Mouse (Mus musculus): ENCODE measurements around the gene Prm1.
"Not testable (repeated sequence)": the region's sequence is repeated elsewhere in the genome, so short reads cannot be mapped to it uniquely, and the experiment has no call there.

Gene Prm1

DNA sequence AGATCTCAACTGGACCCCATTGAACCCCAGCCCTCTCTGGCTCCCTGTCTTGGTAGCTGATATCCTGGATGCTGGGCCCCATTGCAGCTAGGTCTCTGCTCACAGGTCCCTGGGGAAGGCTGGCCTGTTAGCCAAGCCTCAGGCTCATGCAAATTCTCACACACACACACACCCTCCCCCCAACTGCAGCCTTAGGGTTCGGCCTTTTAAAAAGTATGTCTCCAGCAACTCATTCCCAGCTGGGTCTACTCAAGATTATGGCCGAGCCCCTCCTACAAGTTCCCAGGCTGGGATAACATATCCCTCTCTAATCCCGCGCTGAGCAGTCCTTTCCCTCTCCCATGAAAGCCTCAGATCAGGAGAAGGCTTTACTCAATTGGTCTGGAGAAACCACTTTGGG lies 15.7 kb upstream of the Prm1 start:
- DNase-seq = no peak

DNA sequence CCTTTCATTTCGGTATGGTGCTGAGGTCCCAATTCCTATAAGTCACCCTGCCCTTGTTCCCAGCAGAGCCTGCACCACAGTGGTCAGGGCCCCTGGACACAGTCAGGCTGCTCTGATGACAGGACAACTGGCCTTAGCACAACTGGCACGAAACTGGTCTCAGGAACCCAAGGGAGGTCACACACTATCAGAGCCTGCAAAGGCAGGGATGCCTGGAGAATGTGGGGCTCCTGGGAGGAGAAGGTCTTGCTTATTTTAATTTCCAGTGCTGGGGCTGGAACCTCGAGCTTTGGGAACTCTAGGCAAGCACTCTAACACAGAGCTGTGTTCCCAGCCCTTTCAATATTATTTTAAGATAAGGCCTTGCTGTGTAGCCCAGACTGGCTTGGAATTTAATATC lies 14.3 kb upstream of the Prm1 start:
- no peak for DNase-seq

DNA sequence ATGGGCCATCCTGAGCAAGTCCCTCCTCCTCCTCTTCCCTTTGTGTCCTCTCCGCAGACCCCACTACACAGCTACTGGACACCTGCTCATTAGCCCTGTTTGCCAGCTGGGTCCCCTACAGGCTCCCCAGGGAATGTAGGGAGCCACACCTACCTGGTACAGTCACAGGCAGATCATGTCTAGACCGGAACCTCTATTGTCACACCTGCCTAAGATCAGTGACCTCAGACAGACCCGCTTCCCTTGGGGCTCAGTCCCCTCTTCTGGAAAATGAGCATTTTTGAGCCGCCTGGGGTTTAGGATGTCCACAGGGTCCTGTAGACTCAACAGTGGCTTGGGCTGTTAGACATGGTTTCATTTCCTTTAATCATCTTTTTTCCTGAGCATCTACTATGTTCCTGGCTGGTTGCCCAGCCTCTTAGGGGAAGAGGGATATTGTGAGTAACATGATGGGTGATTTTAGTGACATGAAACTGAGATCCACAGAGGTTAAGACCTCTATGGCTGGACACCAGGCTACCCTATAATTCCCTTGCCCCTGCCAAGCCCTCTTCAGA lies 13.0 kb upstream of the Prm1 start:
- DNase-seq = no peak

DNA sequence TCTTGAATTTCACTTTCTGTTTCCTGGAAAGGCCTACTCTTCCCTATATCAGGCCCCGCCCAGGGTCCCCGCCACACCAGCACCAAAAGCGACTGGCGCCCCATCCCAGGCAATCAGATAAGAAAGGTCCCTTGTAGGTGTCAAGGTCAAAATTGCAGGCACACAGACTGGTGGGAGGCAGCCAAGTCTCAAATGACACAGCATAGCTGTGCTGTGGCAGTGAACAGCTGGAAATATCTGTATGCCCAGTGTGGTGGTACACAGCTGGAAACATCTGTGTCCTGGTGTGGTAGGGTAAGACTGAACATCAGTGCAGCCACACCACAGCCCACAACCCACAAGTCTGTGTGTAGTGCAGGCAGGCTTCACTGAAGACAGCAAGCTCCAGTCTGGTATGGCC lies 9.2 kb upstream of the Prm1 start:
- peak in 1 of 2 experiments; percentile 17 for DNase-seq

DNA sequence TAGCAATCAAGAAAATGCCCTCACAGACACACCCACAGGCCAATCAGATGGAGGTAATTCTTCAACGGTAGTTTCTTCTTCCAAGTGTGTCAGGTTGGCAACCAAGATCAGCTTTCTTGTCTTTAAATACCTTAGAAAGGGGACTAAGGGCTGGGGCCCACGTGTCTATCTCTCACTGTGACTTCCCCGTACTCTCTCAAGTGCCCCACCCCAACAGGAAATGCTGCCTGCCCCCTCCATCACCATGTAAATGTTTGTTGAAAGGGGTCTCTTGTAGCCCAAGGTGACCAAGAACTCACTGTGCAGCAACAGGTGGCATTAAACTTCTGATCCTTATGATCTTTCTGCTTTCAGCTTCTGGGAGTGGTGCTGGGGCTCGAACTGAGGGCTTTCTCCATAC lies 8.1 kb upstream of the Prm1 start:
- no peak for DNase-seq

DNA sequence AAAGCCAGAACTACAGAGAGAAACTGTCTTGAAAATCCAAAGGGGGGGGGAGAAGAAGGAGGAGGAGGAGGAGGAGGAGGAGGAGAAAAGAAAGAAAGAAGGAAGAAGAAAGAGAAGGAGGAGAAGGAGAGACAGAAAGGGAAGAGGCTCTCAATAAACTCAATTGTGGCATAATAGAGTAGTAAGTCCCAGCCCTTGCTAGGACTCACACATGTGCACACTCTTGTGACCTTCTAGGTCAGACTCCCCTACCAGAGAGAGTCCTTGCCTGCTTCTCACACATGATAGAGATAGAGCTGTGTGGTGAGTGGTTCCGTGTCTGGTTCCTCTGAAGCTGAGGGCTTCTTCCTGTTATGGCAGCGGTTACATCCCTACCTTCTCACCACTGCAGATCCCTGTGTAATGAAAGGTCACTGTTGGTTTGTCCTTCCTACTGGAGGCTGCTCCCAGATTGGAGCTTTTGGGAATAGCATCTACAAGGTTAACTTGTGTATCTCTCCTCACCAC lies 7.3 kb upstream of the Prm1 start, which contains the start of gene Gm11172:
Gene Gm11172 (plus strand): TSS at position 51 of the 507 bp plus-strand sequence.
- no peak for DNase-seq

DNA sequence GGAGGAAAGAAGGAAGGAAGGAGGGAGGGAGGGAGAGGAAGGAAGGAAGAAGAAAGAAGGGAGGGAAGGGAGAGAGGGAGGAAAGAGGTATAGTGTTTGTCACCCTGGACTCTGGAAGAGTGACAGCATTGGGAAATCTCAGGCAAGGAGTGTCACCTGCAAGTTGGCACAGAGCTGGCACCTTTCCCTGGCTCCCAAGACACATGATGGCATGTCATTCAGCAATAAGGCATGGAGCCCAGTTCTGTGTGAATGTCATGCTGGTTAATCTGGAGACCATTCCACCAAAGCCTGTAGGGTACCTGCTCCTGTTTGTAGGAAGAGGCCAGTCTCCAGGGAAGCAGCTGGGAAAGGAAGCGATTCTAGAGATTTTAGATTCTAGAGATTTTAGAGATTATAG lies 4.7 kb upstream of the Prm1 start:
- no peak for DNase-seq

DNA sequence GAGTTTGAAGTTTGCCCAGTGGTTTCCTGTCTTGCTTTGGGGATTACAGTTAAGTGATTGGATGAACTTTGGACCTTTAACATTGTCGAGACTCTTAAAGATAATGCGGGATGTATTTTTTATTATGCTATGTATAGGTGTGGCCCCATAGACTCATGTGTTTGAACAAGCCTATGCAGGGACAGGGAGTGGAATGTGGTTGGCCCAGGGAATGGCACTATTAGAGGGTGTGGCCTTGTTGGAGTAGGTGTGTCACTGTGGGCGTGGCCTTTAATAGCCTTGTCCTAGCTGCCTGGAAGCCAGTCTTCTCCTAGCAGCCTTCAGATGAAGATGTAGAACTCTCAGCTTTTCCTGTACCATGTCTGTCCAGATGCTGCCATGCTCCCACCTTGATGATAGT lies 3.2 kb downstream of the Prm1 start:
- DNase-seq = not testable (repeated sequence)

DNA sequence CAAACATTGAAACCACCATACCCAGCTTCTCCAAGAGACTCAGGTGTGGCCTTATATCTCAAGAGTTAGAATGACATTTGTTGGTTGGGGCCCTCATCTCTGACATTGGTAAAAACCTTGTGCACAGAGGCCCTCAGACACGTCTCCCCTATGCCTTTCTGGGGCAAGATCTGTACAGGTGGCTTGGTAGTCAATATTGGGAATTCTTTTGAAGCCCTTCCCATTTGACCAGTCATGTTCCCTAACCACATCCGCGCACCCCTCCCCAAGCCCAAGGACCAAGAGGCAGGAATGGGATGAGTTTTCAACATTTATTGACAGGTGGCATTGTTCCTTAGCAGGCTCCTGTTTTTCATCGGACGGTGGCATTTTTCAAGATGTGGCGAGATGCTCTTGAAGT lies 9.6 kb downstream of the Prm1 start, which contains the start of gene Prm2:
Gene Prm2 (minus strand): TSS at position 101 of the 400 bp plus-strand sequence.
- DNase-seq = no peak

DNA sequence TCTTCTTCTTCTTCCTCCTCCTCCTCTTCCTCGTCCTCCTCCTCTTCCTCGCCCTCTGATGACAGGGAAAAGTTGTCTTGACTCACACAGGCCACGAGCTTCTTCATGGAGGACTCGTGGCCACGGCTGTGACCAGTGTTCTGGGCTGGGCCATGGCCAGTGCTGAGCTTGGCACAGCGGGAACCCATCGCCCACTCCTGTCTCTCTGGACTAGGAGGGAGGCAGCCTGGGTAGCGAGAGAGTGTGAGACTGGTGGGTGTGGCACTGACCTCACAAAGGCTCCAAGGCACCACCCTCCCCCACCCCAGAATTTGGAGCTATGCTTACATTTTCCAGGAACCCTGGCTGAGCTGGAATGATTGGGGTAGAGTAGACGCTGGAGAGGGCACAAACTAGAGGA lies 14.9 kb downstream of the Prm1 start, which contains the start of gene Prm3:
Gene Prm3 (minus strand): TSS at position 213 of the 400 bp plus-strand sequence.
- no peak for DNase-seq

DNA sequence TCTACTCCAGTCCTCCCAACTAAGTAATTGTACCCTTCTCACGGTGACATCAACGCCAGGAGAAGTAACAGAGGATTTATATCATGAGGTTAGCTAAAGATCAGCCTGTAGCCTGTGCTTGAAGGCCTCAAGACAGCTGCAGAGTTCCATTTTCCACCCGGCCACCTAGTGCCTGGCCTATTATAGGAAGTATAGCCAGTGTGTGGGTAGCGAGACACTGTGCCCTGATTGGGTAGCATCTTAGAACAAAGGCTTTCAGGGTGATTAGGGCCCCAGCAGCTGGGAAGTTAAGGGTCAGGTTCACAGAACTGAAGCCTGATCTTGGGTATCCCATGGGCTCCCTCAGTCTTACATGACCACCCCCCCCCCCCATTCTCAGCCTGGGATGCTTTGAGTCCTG lies 16.8 kb downstream of the Prm1 start:
- no peak for DNase-seq

DNA sequence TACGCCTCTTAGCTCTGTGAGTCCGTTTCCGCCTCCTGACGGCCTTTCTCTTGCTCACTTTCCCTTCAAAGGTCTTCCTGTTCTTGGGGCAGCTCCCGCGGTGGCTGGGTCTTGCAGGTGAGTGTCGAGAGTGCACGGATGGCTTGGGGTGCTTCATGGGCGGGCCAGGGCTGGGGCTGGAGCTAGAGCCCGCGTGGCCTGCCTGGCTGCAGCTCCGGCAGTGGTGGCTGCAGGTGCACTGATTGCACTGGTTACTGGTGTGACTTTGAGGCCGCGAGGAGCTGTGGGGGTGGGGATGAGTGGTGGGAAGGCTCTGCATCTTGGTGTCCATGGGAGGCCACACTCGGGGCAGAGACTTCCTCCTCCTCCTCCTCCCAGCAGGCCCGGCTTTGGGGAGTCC lies 17.4 kb downstream of the Prm1 start, which contains the start of gene Tnp2:
Gene Tnp2 (minus strand): TSS at position 390 of the 400 bp plus-strand sequence.
- no peak for DNase-seq

DNA sequence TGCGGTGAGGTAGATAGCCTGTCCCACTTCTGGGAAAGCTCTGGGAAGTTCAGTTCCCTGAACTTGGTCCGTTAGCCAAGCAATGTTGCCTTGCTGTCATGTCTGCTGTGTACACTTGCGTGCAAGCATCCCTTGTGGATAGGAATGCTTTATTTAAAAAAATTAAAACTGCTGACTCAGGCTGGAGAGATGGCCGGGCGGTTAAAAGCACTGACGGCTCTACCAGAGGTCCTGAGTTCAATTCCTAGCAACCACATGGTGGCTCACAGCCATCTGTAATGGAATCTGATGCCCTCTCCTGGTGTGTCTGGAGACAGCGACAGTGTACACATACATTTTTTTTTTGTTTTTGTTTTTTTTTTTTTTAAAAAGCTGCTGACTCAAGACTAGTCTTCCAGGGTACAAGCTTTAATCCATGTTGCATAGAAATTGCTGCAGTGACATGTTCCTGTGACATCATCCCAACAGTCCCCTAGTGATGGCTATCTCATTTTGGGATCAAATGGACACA lies 18.0 kb downstream of the Prm1 start:
- no peak for DNase-seq

DNA sequence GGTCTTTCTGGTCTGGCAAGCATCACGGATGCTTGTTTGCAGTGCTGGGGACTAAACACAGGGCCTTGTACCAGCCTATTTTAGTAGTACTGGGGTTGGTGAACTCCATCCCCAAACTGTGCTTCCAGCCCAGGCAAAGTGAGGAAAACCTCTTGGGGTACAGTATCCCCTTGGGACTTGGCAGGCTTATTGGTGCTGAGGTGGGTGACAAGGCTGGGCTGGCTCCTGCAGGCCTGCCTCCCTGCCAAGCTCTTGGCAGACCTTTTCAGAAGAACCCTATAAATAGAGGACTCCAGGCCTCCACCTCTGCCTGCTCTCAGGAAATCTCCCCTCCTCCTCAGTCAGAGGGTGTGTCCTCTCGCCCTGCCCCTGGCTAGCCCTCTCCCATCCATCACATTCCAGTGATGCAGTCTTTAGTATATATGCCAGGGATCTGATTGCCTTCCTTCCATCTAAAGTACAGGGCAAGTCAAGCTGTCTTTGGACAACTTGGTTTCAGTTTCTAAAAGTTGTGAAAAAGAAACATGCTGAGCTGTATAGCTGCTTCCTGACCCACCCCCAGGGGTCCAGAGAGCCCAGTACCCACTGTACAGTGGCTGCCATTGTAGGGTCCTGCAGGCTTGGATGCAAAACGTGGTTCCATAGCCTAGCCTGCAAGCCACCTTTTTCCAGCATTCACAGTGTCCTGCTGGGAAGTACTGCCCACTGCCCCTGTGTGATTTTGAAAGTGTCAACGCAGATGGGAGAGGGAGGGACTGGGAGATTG lies 18.7 kb downstream of the Prm1 start:
- no peak for DNase-seq

DNA sequence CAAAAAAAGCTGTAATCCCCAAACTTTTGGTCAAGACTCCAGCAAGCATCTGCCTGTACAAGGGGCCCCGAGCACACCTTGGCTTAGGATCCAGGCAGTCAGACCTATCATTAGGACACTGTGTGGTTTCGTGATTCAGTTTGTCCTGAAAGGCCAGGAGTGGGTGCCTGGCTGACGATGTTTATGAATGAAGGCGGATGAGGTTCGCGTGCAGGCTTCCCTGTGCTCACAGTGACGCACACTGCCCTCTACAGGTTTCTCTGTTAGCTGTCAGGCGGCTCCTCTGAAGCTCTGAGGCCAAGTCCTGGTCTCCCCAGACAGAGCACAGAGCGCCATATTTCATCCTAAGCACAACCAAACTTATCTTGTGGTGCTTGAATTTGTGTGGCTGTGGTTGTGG lies 19.4 kb downstream of the Prm1 start:
- peak; percentile 84 to 88 for DNase-seq

DNA sequence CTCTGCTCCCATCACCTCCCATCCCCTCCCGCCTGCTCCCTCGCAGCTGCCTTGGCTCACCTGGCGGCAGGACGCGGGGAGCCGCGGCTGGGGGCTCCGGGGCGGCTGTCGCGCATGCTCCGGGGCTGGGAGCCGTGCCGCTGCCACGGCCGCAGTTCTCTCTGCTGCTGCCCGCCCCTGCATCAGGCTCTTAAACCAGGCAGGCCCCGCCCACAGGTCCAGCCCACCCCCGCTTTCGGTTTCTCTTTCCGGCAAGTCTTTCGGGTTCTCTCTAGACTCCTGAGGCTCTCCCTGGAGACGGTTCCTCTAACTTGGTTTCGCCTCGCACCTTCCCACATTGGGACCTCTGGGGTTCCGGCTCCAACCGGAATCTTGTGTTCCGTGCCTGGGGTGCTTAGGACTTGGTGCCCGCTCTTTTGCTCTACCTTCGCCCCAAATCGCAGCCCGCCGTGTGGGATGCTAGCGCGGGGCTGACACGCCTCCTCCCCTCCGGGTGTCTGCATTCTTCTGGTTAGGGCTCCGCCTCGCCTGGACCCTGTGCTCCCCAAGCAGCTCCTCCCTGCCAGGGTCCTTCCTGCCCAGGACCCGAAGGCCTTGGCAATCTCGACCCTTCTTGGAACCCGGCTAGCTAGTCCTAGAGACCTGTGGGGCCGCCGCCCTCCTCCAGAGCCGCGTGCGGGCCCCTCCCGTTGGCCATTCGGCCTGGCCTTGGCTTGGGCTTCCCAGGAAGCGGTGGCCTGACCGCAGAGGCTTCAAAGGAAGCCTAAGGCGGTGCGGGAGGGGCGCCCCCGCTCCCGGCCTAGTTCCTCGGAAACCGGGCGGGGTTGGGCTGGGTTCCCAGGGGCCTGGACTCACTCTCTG lies 20.0 kb downstream of the Prm1 start, which contains the start of gene Socs1:
Gene Socs1 (minus strand): TSS at position 166 of the 861 bp plus-strand sequence.
- peak; percentile 87 to 91 for DNase-seq

DNA sequence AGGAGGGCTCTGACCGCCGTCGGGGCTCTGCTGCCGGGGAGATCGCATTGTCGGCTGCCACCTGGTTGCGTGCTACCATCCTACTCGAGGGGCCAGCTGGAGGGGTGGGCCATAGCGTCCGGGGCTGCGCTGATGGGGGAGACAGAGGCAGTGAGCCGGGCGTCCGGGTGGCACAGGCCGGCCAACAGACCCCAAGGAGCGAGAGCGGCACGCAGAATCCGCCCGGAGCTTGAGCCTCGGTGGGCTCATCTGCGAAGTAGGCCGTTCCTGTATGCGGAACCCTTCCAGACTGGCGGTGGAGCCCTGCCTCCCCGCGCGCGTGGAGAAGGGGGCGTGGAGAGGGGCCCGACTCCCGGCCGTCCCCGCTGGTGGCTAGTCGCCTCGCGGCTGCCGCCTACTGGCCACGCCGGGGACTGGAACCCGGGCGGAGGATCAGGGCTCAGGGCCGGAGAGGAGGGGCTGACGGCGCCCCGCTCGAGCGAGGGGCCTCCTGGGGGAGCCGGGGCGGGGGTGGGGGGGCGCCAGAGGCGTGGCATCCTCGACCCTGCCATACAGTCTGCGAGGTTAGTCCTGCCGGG lies 20.8 kb downstream of the Prm1 start:
- DNase-seq = peak; percentile 85 to 91

DNA sequence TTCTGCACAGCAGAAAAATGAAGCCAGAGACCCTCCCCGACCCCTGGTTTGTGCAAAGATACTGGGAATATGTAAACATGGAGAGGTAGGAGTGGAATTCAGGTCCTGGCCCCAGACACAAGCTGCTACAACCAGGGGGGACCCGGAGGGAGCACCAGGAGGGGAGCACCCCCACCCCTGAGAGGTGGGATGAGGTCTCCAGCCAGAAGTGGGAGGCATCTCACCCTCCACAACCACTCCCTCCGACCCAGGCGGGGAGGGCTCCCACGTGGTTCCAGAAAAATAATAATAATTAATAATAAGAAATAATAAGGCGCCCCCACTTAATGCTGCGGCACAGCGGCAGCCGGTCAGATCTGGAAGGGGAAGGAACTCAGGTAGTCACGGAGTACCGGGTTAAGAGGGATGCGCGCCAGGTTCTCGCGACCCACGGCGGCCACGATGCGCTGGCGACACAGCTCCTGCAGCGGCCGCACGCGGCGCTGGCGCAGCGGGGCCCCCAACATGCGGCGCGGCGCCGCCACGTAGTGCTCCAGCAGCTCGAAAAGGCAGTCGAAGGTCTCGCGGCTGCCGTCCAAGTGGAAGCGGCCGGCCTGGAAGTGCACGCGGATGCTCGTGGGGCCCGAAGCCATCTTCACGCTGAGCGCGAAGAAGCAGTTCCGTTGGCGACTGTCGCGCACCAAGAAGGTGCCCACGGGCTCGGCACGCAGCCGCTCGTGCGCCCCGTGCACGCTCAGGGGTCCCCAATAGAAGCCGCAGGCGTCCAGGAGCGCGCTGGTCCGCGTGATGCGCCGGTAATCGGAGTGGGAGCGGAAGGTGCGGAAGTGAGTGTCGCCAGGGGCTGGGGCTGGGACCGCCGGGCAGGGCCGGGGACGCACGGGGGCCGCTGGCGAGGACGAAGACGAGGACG lies 21.5 kb downstream of the Prm1 start:
- DNase-seq = no peak

DNA sequence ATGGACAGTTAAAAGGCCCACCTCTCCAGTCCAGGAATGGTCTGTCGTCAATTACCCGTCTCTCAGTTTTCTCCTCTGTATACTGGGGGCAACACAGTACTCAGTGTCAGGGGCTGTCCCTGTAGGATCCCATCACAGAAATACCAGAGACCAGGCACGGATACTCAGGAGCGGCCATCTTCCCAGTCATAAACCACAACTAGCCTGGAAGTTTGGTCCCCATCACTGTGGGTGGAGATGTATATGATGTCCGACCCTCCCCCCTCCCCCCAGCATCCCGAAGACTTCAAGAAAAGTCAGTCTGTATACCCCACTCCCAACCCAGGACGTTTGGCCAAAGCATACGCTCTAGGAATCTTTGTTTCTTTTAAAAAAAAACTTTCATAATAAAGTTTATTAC lies 22.2 kb downstream of the Prm1 start:
- DNase-seq = no peak

DNA sequence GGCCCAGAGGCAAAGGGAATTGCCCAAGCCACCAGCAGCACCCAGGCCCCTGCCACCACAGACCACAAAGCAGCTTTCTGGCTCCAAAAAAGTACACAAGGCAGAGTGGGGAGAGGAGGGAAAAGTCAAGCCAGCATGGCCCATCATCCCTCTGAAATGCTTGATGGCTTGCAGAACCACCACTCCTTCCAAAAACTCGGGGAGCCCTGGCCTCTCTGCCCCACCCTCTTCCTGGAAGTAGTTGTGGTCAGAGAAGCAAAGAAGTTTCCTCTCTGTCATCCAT lies 22.5 kb downstream of the Prm1 start:
- DNase-seq = no peak

DNA sequence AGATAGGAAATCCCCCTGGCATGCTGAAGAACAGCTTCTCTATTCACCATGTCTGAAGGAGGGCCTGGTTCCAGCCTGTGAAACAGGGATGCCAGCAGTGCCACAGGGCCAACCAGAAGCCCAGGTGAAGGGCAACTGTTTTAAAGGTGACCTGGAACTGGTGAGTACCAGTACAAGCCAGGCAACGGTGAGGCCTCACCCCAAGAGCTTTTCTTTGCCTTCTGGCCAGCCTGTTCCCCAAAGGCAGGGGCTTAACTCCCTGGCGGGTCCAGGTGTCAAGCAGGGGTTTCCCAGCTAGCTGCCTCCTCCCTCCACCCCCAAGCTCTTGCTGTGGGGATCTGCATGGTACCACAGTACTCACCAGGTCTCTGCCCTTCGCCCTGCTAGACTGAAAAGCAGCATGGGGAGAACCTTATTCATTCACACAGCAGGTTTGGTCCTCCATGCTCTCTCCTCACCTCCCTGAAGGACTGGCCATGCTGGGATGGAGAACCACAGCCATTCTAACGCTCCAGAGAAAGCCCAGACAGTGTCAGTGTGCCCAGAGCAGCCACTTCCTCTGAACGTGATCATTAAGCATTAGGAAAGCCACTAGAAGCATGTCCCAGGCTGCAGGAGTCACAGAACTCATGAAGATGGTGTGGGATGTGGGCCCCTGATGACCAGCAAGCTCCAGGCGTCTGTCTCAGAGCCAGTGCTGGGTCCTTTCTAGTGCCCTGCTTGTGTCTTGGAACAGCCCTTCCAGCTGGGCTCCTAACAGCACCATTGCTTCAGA lies 23.1 kb downstream of the Prm1 start:
- DNase-seq = no peak

All from lung, adult 18-20 months (tissue).